Mouse (Mus musculus) skeletal muscle tissue, postnatal 0 days (tissue): ENCODE data around the gene Fgf6. TPM values are rescaled to one million over a fixed set of nuclear protein-coding genes. Genes with fewer than 3 reads are reported as not detected.

Experiments
- polyA plus RNA-seq: library from polyadenylated mRNA; unstranded; fragments of >200 nt; fragmentation: Nextera tagmentation; extraction: Ambion mirVana; gene quantifications from 2 replicates; pipeline ENCODE4 v1.2.1, GENCODE M21; 2015

The Fgf6 gene
- polyA plus RNA-seq = 2.7 and 3.0 TPM in 2 replicates

DNA sequence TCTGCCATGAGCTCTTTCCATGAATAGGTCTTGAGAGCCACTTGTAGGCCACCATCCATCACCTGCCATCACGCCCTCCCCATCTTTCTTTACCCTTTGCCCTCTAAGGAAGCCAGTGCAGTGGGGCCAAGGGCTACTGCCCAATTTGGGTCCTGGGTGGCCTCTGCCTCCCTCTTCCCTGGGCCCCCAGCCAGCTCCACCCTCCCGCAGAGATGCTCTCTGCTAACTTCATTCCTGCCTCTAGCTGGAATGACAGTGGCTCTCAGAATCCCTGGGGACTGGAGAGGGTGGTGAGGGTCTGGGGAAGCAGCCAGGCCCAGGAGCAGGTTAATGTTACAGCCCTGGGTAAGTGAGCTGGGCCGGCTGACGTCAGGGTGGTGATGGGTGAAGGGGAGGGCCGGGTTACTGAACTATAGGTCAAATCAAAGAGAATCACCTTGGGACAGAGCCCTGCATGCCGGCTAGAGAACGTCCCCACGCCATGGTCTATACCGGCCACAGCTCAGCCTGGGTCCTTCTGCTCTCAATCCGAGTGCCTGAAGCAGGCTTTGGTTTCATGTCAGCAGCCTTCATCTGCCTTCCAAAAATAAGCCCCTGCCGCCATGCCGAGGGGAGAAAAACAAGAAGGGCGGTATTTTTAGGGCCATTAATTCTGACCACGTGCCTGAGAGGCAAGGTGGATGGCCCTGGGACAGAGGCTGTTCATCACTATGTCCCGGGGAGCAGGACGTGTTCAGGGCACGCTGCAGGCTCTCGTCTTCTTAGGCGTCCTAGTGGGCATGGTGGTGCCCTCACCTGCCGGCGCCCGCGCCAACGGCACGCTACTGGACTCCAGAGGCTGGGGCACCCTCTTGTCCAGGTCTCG, at the start of gene Fgf6:
Gene Fgf6 (plus strand): TSS at position 681 of the 865 bp plus-strand sequence.

DNA sequence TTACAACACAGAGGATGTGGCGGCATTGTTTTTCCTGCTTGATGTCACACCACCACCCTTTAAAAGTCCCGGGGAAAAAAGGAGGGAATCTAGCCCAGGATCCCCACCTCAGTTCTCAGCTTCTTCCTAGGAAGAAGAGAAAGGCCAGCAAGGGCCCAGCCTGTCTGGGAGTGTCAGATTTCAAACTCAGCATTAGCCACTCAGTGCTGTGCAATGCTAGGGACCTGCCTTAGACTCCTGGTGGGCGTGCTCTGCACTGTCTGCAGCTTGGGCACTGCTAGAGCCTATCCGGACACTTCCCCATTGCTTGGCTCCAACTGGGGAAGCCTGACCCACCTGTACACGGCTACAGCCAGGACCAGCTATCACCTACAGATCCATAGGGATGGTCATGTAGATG, 57.4 kb downstream of the Fgf6 start, which contains the start of gene Fgf23:
Gene Fgf23 (plus strand): TSS at position 86 of the 400 bp plus-strand sequence.

Other genes starting within 250 kb of the Fgf6 start
- 384 and 419 TPM in 2 replicates for gene Ndufa9, start 166.4 kb upstream of the Fgf6 start, polyA plus RNA-seq
- not detected in 2 replicates for gene Akap3, start 162.5 kb upstream of the Fgf6 start, polyA plus RNA-seq
- not detected in 2 replicates for gene Dyrk4, start 93.7 kb upstream of the Fgf6 start, polyA plus RNA-seq
- 12.4 and 14.2 TPM in 2 replicates for gene Rad51ap1, start 76.0 kb upstream of the Fgf6 start, polyA plus RNA-seq
- 11.8 and 12.7 TPM in 2 replicates for gene D6Wsu163e, start 75.6 kb upstream of the Fgf6 start, polyA plus RNA-seq
- 0.18 and 0.32 TPM in 2 replicates for gene Fgf23, start 57.3 kb downstream of the Fgf6 start, polyA plus RNA-seq
- gene Tigar, start 94.0 kb downstream of the Fgf6 start, polyA plus RNA-seq = 2.1 and 3.2 TPM in 2 replicates
- gene Ccnd2, start 136.6 kb downstream of the Fgf6 start, polyA plus RNA-seq = 122 and 171 TPM in 2 replicates